Mouse (Mus musculus): ENCODE data around the gene Zc3h14. TPM values are rescaled to one million over a fixed set of nuclear protein-coding genes. Genes with fewer than 3 reads are reported as not detected.

The Zc3h14 gene
- polyA plus RNA-seq, 1 experiment, result 119 TPM

DNA sequence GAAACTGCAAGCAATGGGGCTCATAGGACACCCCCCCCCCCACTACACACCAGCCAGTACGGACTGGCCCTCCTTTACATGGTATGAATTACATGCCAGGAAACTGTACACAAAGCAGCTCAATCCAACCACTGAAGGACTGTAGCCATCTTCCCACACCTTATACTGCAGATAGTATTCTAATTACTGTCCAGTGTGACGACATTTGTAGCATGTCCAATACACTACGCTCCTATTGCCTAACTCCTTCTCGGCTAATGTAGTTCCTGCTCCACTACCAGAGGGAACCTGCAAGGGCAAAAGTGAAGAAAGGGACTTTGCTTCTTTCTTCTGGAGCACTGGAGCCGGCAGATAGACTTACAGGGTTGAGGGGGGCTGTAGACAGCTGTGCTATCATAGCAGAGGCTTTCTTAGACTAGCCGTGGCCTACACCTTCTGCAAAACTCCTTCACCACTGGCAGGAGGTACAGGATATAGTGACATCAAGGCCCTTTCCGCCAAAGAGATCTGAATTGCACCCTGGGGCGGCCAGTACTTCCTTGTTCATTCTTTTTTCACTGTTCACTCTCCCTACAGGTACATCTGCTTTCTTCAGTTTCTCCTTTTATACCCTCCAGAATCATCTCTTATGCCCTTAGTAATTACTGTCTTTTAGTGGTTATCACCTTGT is 86.3 kb downstream of the Zc3h14 start:
- Histone ChIP-seq H3K4me3 (ENCODE audit: insufficient read depth, low read length) (no peak overlapping the region), H3K4me1 (ENCODE audit: control insufficient read depth, insufficient read depth, low read length) (no peaks in the 10 kb centered on the region), H3K27ac (ENCODE audit: insufficient read depth, low read length) (no peak overlapping the region)
- TF ChIP-seq POLR2A (IDR thresholded peaks at IDR 0.05; ENCODE audit: extremely low read depth, insufficient read depth, low read length) (no peak), CTCF (IDR thresholded peaks at IDR 0.05; ENCODE audit: extremely low read depth, insufficient read depth, low read length) (no peak)

GRCm38 (mm10) chr12:98833901-98834300 is 87.1 kb downstream of the Zc3h14 start:
- H3K4me3 ChIP-seq (ENCODE audit: insufficient read depth, low read length), result no peak overlapping the region
- H3K27ac ChIP-seq (ENCODE audit: insufficient read depth, low read length), result no peak overlapping the region
- no peaks in the 10 kb centered on the region for H3K4me1 ChIP-seq (ENCODE audit: control insufficient read depth, insufficient read depth, low read length)
- TF ChIP-seq CTCF (IDR thresholded peaks at IDR 0.05; ENCODE audit: extremely low read depth, insufficient read depth, low read length), result no peak
- TF ChIP-seq POLR2A (IDR thresholded peaks at IDR 0.05; ENCODE audit: extremely low read depth, insufficient read depth, low read length), result no peak

GRCm38 (mm10) chr12:98834879-98835278 is 88.1 kb downstream of the Zc3h14 start:
- Histone ChIP-seq H3K4me1 (ENCODE audit: control insufficient read depth, insufficient read depth, low read length) (no peaks in the 10 kb centered on the region), H3K27ac (ENCODE audit: insufficient read depth, low read length) (no peak overlapping the region), H3K4me3 (ENCODE audit: insufficient read depth, low read length) (no peak overlapping the region)
- TF ChIP-seq CTCF (IDR thresholded peaks at IDR 0.05; ENCODE audit: extremely low read depth, insufficient read depth, low read length) (no peak), POLR2A (IDR thresholded peaks at IDR 0.05; ENCODE audit: extremely low read depth, insufficient read depth, low read length) (no peak)

GRCm38 (mm10) chr12:98835466-98835865 is 88.7 kb downstream of the Zc3h14 start:
- no peak for TF ChIP-seq POLR2A (IDR thresholded peaks at IDR 0.05; ENCODE audit: extremely low read depth, insufficient read depth, low read length)
- TF ChIP-seq CTCF (IDR thresholded peaks at IDR 0.05; ENCODE audit: extremely low read depth, insufficient read depth, low read length), result no peak

More at GRCm38 (mm10) chr12:98835466-98835865, 88.7 kb downstream of the Zc3h14 start:
- Histone ChIP-seq H3K4me1 (ENCODE audit: control insufficient read depth, insufficient read depth, low read length) (no peaks in the 10 kb centered on the region), H3K27ac (ENCODE audit: insufficient read depth, low read length) (no peak overlapping the region), H3K4me3 (ENCODE audit: insufficient read depth, low read length) (no peak overlapping the region)

Other genes with a start within 250 kb of the Zc3h14 start
- gene Kcnk10, start 168.7 kb upstream of the Zc3h14 start, polyA plus RNA-seq (2012; rRNA removed), result 4.3 and 4.7 TPM in 2 replicates
- 26.5 and 27.0 TPM in 2 replicates for gene Spata7, start 118.8 kb upstream of the Zc3h14 start, polyA plus RNA-seq (2012; rRNA removed)
- gene Ptpn21, start 9.6 kb upstream of the Zc3h14 start, polyA plus RNA-seq (2012; rRNA removed), result 8.5 and 10.6 TPM in 2 replicates
- 84.6 and 98.0 TPM in 2 replicates for gene Eml5, start 154.5 kb downstream of the Zc3h14 start, polyA plus RNA-seq (2012; rRNA removed)
- gene Ttc8, start 173.6 kb downstream of the Zc3h14 start, polyA plus RNA-seq (2012; rRNA removed), result 57.7 and 64.0 TPM in 2 replicates

Measured in cortical plate, adult 2 months (tissue).